Mouse (Mus musculus) liver, postnatal 0 days (tissue): ENCODE data around the gene Rrp7a.

Experiments
- CTCF ChIP-seq: sonication (generic); IDR thresholded peaks from 2 replicates; pipeline ENCODE4 v1.5.1; 2016; ENCODE audit warnings: antibody characterized with exemption, low read depth
- EP300 ChIP-seq: IDR thresholded peaks from 2 replicates; pipeline ENCODE4 v1.6.1; 2016; ENCODE audit warnings: antibody characterized with exemption, low read depth, mild to moderate bottlenecking

- TF ChIP-seq EP300: no peak
- TF ChIP-seq CTCF: no peak
Observed at GRCm38 (mm10) chr15:83106426-83106825, 16.2 kb downstream of the Rrp7a start.
